Mouse (Mus musculus) limb, embryonic 10.5 days (tissue): ENCODE data around the gene Rgs3. TPM values are rescaled to one million over a fixed set of nuclear protein-coding genes. Genes with fewer than 3 reads are reported as not detected.
A peak's percentile ranks its signal among the peaks of the same experiment; 100 is the strongest.

ENCODE experiments used
- DNase-seq: peaks from one replicate; pipeline ENCODE4 v3.0.0-alpha.2; 2017; ENCODE audit warnings: low spot score
- H3K27ac ChIP-seq: fragments of 300-500 bp; sonication (generic); 2 replicates; pipeline ENCODE4 v1.5.1; 2016; ENCODE audit warnings: mild to moderate bottlenecking
- H3K27me3 ChIP-seq: fragments of 300-500 bp; sonication (generic); 2 replicates; pipeline ENCODE4 v1.6.1; 2016; ENCODE audit warnings: low read depth, mild to moderate bottlenecking; ENCODE audit not compliant: poor library complexity, severe bottlenecking
- H3K36me3 ChIP-seq: fragments of 300-500 bp; sonication (generic); 2 replicates; pipeline ENCODE4 v1.6.1; 2016; ENCODE audit warnings: mild to moderate bottlenecking, moderate library complexity
- H3K4me1 ChIP-seq: fragments of 300-500 bp; sonication (generic); 2 replicates; pipeline ENCODE4 v1.6.1; 2016
- H3K4me3 ChIP-seq: fragments of 300-500 bp; sonication (generic); 2 replicates; pipeline ENCODE4 v1.5.1; 2016; ENCODE audit warnings: mild to moderate bottlenecking, moderate library complexity
- H3K9me3 ChIP-seq: fragments of 300-500 bp; sonication (generic); replicated peaks from 2 replicates; pipeline ENCODE4 v1.6.1; 2016; ENCODE audit warnings: mild to moderate bottlenecking
- WGBS: fragments of 180-500 bp; shearing (Covaris S2); methylation state at CpG from one replicate; pipeline ENCODE4 v1.1.7; 2016; 5-methylcytosine and 5-hydroxymethylcytosine counted together
- polyA plus RNA-seq: library from polyadenylated mRNA; unstranded; fragments of >200 nt; fragmentation: Nextera tagmentation; extraction: Ambion mirVana; gene quantifications from 2 replicates; pipeline ENCODE4 v1.2.1, GENCODE M21; 2016

The Rgs3 gene
- polyA plus RNA-seq, 1 experiment from 2014 or later = 38.2 TPM

GRCm38 (mm10) chr4:62663348-62663747 is 103.7 kb downstream of the Rgs3 start:
- Histone ChIP-seq H3K27me3 (peaks cover 1% of the 10 kb centered on the region; the same call in 1 of the 2 replicates), H3K4me1 (peaks cover 63% of the 10 kb centered on the region), H3K27ac (peak overlapping the region; percentile 91), H3K36me3 (no peaks in the 10 kb centered on the region), H3K4me3 (peak overlapping the region; percentile 14; the same call in 1 of the 2 replicates), H3K9me3 (no peaks in the 10 kb centered on the region)
- DNase-seq = peak; percentile 56
- WGBS = 29% methylated on average over 6 of the region's 6 CpGs

- H3K9me3 ChIP-seq = no peaks in the 10 kb centered on the region
- peaks cover 42% of the 10 kb centered on the region for H3K4me1 ChIP-seq
- H3K27me3 ChIP-seq = no peaks in the 10 kb centered on the region
- DNase-seq = no peak
- no peaks in the 10 kb centered on the region for H3K36me3 ChIP-seq
- WGBS = 71% methylated on average over 2 of the region's 2 CpGs
- H3K27ac ChIP-seq = no peak overlapping the region
- no peak overlapping the region for H3K4me3 ChIP-seq
Measured at GRCm38 (mm10) chr4:62665842-62666241, 106.2 kb downstream of the Rgs3 start.

GRCm38 (mm10) chr4:62668666-62669065 is 109.0 kb downstream of the Rgs3 start:
- H3K9me3 ChIP-seq = no peaks in the 10 kb centered on the region
- no peak overlapping the region for H3K4me3 ChIP-seq
- peaks cover 25% of the 10 kb centered on the region for H3K4me1 ChIP-seq
- WGBS = 92% methylated on average over 8 of the region's 8 CpGs
- no peak for DNase-seq
- H3K27ac ChIP-seq = no peak overlapping the region; the same call in 1 of the 2 replicates
- peaks cover 6% of the 10 kb centered on the region; the same call in 1 of the 2 replicates for H3K27me3 ChIP-seq
- no peaks in the 10 kb centered on the region for H3K36me3 ChIP-seq

GRCm38 (mm10) chr4:62669094-62670071 is 109.7 kb downstream of the Rgs3 start:
- Histone ChIP-seq H3K9me3 (no peaks in the 10 kb centered on the region), H3K36me3 (no peaks in the 10 kb centered on the region), H3K27ac (0 out of 2 replicates have a peak overlapping the region, but pooled peaks have one; percentile 16), H3K4me3 (no peak overlapping the region), H3K27me3 (peaks cover 6% of the 10 kb centered on the region; the same call in 1 of the 2 replicates), H3K4me1 (peaks cover 23% of the 10 kb centered on the region)
- 88% methylated on average over 13 of the region's 13 CpGs for WGBS
- DNase-seq = no peak

GRCm38 (mm10) chr4:62673531-62674030 is 113.9 kb downstream of the Rgs3 start:
- Histone ChIP-seq H3K4me1 (peaks cover 56% of the 10 kb centered on the region), H3K27ac (peak overlapping the region; percentile 85), H3K36me3 (peaks cover 5% of the 10 kb centered on the region; the same call in 1 of the 2 replicates), H3K27me3 (peaks cover 11% of the 10 kb centered on the region; the same call in 1 of the 2 replicates), H3K4me3 (peak overlapping the region; percentile 66), H3K9me3 (no peaks in the 10 kb centered on the region)
- WGBS = 2% methylated on average over 9 of the region's 9 CpGs
- peak; percentile 63 for DNase-seq

- peak overlapping the region; percentile 85 for H3K27ac ChIP-seq
- H3K9me3 ChIP-seq = no peaks in the 10 kb centered on the region
- peaks cover 11% of the 10 kb centered on the region; the same call in 1 of the 2 replicates for H3K27me3 ChIP-seq
- 6% methylated on average over 30 of the region's 30 CpGs for WGBS
- H3K4me1 ChIP-seq = peaks cover 56% of the 10 kb centered on the region
- peak overlapping the region; percentile 66 for H3K4me3 ChIP-seq
- DNase-seq = peak; percentile 70
- peaks cover 9% of the 10 kb centered on the region; the same call in 1 of the 2 replicates for H3K36me3 ChIP-seq
Measured at GRCm38 (mm10) chr4:62674031-62674995, 114.7 kb downstream of the Rgs3 start.

GRCm38 (mm10) chr4:62675394-62675793 is 115.7 kb downstream of the Rgs3 start:
- H3K9me3 ChIP-seq = no peaks in the 10 kb centered on the region
- no peak for DNase-seq
- WGBS = 87% methylated on average over 2 of the region's 2 CpGs
- H3K36me3 ChIP-seq = peaks cover 12% of the 10 kb centered on the region; the same call in 1 of the 2 replicates
- H3K27me3 ChIP-seq = peaks cover 11% of the 10 kb centered on the region; the same call in 1 of the 2 replicates
- peak overlapping the region; percentile 85 for H3K27ac ChIP-seq
- H3K4me1 ChIP-seq = peaks cover 55% of the 10 kb centered on the region
- peak overlapping the region; percentile 66 for H3K4me3 ChIP-seq

DNA sequence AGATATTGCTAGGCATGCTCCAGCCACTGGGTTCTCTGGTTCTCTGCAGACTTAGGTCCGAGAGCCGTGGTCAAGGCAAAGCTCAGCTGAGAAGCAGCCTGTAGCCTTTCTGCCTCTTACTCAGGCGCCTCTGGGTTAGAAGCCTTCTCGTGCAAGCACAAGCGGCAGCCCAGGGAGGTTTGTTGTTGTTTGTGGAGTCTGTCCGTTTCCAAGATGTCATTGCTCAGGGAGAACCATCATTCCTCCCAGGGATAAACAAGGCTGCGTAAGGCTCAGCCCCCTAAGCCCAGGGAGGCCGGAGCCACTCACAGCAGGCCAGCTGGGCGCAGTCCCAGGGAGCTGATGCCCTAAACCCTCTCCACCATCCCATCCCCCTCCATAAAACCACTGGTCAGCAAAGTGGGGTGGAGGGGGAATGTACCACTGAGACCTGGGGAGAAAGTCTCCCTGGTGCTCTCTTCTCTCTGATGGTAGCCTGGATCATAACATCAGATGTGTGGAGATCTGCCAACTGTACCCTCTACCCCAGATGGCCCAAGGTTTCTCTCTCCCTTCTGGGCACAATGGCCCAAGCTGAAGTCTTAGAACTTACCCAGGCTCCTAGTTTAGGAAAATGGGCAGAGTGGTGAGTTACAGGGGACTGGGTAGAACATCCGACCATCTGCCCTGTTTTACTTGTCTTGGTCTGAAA is 117.5 kb downstream of the Rgs3 start:
- peaks cover 60% of the 10 kb centered on the region for H3K4me1 ChIP-seq
- H3K4me3 ChIP-seq = no peak overlapping the region
- DNase-seq = no peak
- H3K9me3 ChIP-seq = no peaks in the 10 kb centered on the region
- peaks cover 11% of the 10 kb centered on the region; the same call in 1 of the 2 replicates for H3K27me3 ChIP-seq
- peaks cover 25% of the 10 kb centered on the region for H3K36me3 ChIP-seq
- WGBS = 40% methylated on average over 10 of the region's 10 CpGs
- no peak overlapping the region for H3K27ac ChIP-seq

DNA sequence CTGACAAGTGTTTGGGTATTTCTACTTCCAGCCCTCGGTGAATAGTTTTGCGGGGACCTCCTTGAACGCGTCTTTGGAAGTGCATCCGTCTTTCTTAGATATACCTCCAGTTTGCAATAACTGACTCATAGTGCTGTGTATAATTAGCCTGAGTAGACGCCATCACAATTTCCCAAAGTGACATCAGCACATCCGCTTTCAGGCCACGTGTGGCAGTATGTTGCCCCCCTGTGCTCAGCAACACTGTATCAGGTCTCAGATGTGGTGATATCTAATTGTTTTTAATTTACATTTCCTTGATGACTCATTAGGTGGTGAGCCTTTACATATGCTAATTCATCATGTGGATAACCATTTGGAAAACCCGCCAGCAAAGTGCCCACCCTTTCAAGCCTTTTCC is 119.5 kb downstream of the Rgs3 start:
- Histone ChIP-seq H3K27ac (no peak overlapping the region), H3K36me3 (peaks cover 30% of the 10 kb centered on the region), H3K9me3 (no peaks in the 10 kb centered on the region), H3K4me1 (peaks cover 56% of the 10 kb centered on the region), H3K27me3 (0 out of 2 replicates have a peak, but pooled peaks cover 5% of the 10 kb centered on the region), H3K4me3 (no peak overlapping the region)
- 85% methylated on average over 9 of the region's 9 CpGs for WGBS
- no peak for DNase-seq

DNA sequence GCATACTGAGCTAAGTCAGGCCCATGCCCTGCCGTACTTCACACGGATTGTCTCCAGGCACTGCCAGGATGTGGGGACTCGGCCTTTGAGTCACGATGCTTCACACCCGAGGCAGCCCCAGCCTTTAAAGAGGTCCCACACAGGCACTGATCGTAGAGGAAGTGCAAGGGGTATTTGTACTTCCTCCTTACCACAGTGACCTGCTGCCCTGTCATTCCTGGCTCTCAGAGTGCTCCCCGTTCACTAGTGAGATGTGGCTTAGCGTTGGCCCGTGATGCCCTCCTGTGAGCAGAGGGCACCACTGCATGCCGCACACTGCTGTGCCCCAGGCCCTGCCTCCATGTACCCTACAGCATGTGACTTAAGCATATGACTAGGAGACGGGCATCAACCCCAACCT is 121.8 kb downstream of the Rgs3 start:
- WGBS = 86% methylated on average over 11 of the region's 11 CpGs
- Histone ChIP-seq H3K27me3 (0 out of 2 replicates have a peak, but pooled peaks cover 5% of the 10 kb centered on the region), H3K9me3 (no peaks in the 10 kb centered on the region), H3K36me3 (peaks cover 32% of the 10 kb centered on the region), H3K27ac (no peak overlapping the region), H3K4me1 (peaks cover 58% of the 10 kb centered on the region), H3K4me3 (no peak overlapping the region)
- DNase-seq = no peak

GRCm38 (mm10) chr4:62682371-62682770 is 122.7 kb downstream of the Rgs3 start:
- 84% methylated on average over 8 of the region's 8 CpGs for WGBS
- H3K27me3 ChIP-seq = 0 out of 2 replicates have a peak, but pooled peaks cover 5% of the 10 kb centered on the region
- no peak overlapping the region for H3K4me3 ChIP-seq
- peaks cover 34% of the 10 kb centered on the region for H3K36me3 ChIP-seq
- H3K9me3 ChIP-seq = no peaks in the 10 kb centered on the region
- peaks cover 54% of the 10 kb centered on the region for H3K4me1 ChIP-seq
- no peak for DNase-seq
- 0 out of 2 replicates have a peak overlapping the region, but pooled peaks have one; percentile 42 for H3K27ac ChIP-seq
